Mouse (Mus musculus) bone marrow, adult 2 months (tissue): ENCODE results near the gene Tbata. TPM values are rescaled to one million over a fixed set of nuclear protein-coding genes. Genes with fewer than 3 reads are reported as not detected.
A peak's percentile ranks its signal among the peaks of the same experiment; 100 is the strongest.

Experiments used
- H3K27ac ChIP-seq: fragments of 200-500 bp; 2 replicates; pipeline ENCODE4 v1.5.1; 2012; ENCODE audit warnings: low read depth, mild to moderate bottlenecking, control low read depth, inconsistent platforms, low read length; ENCODE audit not compliant: control insufficient read depth, poor library complexity, insufficient read depth
- H3K4me1 ChIP-seq: fragments of 200-500 bp; 2 replicates; pipeline ENCODE4 v1.6.1; 2011; ENCODE audit warnings: low read length; ENCODE audit not compliant: control insufficient read depth, insufficient read depth
- H3K4me3 ChIP-seq: fragments of 200-500 bp; replicated peaks from 2 replicates; pipeline ENCODE3; 2011; ENCODE audit warnings: mild to moderate bottlenecking, low read depth, low read length, control low read depth; ENCODE audit not compliant: control insufficient read depth
- CTCF ChIP-seq: fragments of 200-500 bp; IDR thresholded peaks from 2 replicates; pipeline ENCODE4 v1.5.1; 2011; ENCODE audit warnings: low read length, control low read depth; ENCODE audit not compliant: control insufficient read depth, insufficient read depth
- POLR2A ChIP-seq: fragments of 200-500 bp; IDR thresholded peaks from 2 replicates; pipeline ENCODE4 v1.6.1; 2011; ENCODE audit warnings: low read depth, mild to moderate bottlenecking, control low read depth, low read length, borderline replicate concordance; ENCODE audit not compliant: control insufficient read depth
- WGBS: fragments of 180-500 bp; shearing (Covaris S2); methylation state at CpG from one replicate; pipeline ENCODE4 v1.1.7; 2018; 5-methylcytosine and 5-hydroxymethylcytosine counted together
- polyA plus RNA-seq: library from polyadenylated mRNA; stranded (reverse); fragments of >200 nt; gene quantifications from 2 replicates; pipeline ENCODE4 v1.2.4, GENCODE M21; 2011; ENCODE audit warnings: low replicate concordance; ENCODE audit not compliant: missing spikeins, insufficient read depth, insufficient read length

The Tbata gene
- polyA plus RNA-seq, 1 experiment: 7.3 TPM

GRCm38 (mm10) chr10:61232858-61233567 lies 61.3 kb downstream of the Tbata start:
- WGBS: 61% methylated on average over 7 of the region's 7 CpGs
- Histone ChIP-seq H3K27ac (peak overlapping the region; percentile 59; the same call in 1 of the 2 replicates), H3K4me3 (no peak overlapping the region), H3K4me1 (no peaks in the 10 kb centered on the region; the same call in 1 of the 2 replicates)
- no peak for TF ChIP-seq POLR2A
- no peak for TF ChIP-seq CTCF

GRCm38 (mm10) chr10:61234319-61234718 lies 62.6 kb downstream of the Tbata start:
- Histone ChIP-seq H3K4me1 (no peaks in the 10 kb centered on the region; the same call in 1 of the 2 replicates), H3K4me3 (no peak overlapping the region), H3K27ac (peak overlapping the region; percentile 21; the same call in 1 of the 2 replicates)
- 55% methylated on average over 4 of the region's 4 CpGs for WGBS
- TF ChIP-seq CTCF (no peak), POLR2A (no peak)

GRCm38 (mm10) chr10:61235677-61236267 lies 64.0 kb downstream of the Tbata start:
- WGBS: 83% methylated on average over 6 of the region's 6 CpGs
- TF ChIP-seq CTCF (no peak), POLR2A (no peak)
- Histone ChIP-seq H3K4me3 (no peak overlapping the region), H3K27ac (no peak overlapping the region), H3K4me1 (no peaks in the 10 kb centered on the region; the same call in 1 of the 2 replicates)

GRCm38 (mm10) chr10:61236683-61237390 lies 65.1 kb downstream of the Tbata start:
- WGBS: 67% methylated on average over 4 of the region's 4 CpGs
- no peak overlapping the region for H3K4me3 ChIP-seq
- H3K4me1 ChIP-seq: no peaks in the 10 kb centered on the region; the same call in 1 of the 2 replicates
- TF ChIP-seq CTCF (no peak), POLR2A (no peak)
- H3K27ac ChIP-seq: no peak overlapping the region

GRCm38 (mm10) chr10:61237391-61237785 lies 65.6 kb downstream of the Tbata start:
- Histone ChIP-seq H3K27ac (no peak overlapping the region), H3K4me3 (no peak overlapping the region), H3K4me1 (no peaks in the 10 kb centered on the region; the same call in 1 of the 2 replicates)
- TF ChIP-seq CTCF (no peak), POLR2A (no peak)
- 71% methylated on average over 6 of the region's 6 CpGs for WGBS

Other genes with a start within 250 kb of the Tbata start
- gene Pcbd1, start 82.6 kb upstream of the Tbata start, polyA plus RNA-seq: 3.6 and 5.2 TPM in 2 replicates
- 10.5 and 18.7 TPM in 2 replicates for gene Sgpl1, start 24.3 kb upstream of the Tbata start, polyA plus RNA-seq
- gene Adamts14, start 101.5 kb downstream of the Tbata start, polyA plus RNA-seq: 1.5 and 3.6 TPM in 2 replicates
- 0.79 and 1.0 TPM in 2 replicates for gene Prf1, start 125.9 kb downstream of the Tbata start, polyA plus RNA-seq
- 1.8 and 4.1 TPM in 2 replicates for gene Pald1, start 211.6 kb downstream of the Tbata start, polyA plus RNA-seq
- 4.3 TPM in 1 of 2 replicates, not detected in the other for gene Nodal, start 246.0 kb downstream of the Tbata start, polyA plus RNA-seq